In the genomic region with DNA sequence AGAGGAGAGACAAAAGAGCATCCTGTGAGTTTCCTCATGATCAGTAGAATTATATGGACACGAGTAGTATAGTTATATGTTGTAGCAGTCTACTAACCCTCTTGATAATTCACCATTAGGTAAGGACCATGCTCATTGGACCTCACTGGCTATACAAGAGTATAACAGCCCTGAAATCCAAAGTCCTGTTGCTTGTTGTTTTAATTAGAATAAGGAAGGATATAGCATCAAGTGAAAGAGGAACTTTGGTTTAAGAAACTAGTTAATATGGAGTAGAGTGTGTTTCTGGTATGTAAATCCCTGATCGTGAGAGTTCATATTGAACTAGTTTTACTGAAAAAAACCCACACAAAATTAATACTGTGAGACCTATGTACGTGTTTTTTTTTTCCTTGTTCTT, we compare ENCODE assay signal across 17 mouse cellular contexts.
"Had no signal": no experiment of that assay in that cellular context is flagged by ENCODE, and none has a peak within 500 bp of the region (broad histone marks: within the 10 kb centered on the region; RNA-seq: fewer than 3 reads in every experiment).

No protein-coding gene starts in this region.

- H3K36me3 ChIP-seq: liver, embryonic 13.5 days; midbrain, embryonic 12.5 days; midbrain, embryonic 15.5 days; neural tube, embryonic 13.5 days had no signal

- H3K9me3 ChIP-seq: liver, embryonic 13.5 days; midbrain, embryonic 12.5 days; midbrain, embryonic 15.5 days; neural tube, embryonic 13.5 days had no signal

- DNase-seq: kidney, adult 18-20 months; kidney, adult 9 months; kidney, postnatal 25 days; layer of hippocampus, adult 9-11 months; liver, embryonic 13.5 days; lung, adult 2 months; lung, postnatal 14 days; lung, postnatal 4 days; thymus, adult 18-20 months; thymus, postnatal 36 days had no signal

- H3K27me3 ChIP-seq: liver, embryonic 13.5 days; midbrain, embryonic 12.5 days; midbrain, embryonic 15.5 days; neural tube, embryonic 13.5 days had no signal

- H3K4me3 ChIP-seq: layer of hippocampus, adult 2 months; liver, embryonic 13.5 days; midbrain, embryonic 12.5 days; midbrain, embryonic 15.5 days; myocyte; neural tube, embryonic 13.5 days had no signal

- H3K27ac ChIP-seq: kidney, postnatal 0 days; layer of hippocampus, adult 2 months; liver, embryonic 13.5 days; midbrain, embryonic 12.5 days; midbrain, embryonic 15.5 days; neural tube, embryonic 13.5 days had no signal

- ATAC-seq: intestine, embryonic 16.5 days; midbrain, embryonic 15.5 days had no signal
